Mouse (Mus musculus) limb, embryonic 13.5 days (tissue): ENCODE results near the gene Anxa4. TPM values are rescaled to one million over a fixed set of nuclear protein-coding genes. Genes with fewer than 3 reads are reported as not detected.

Source experiments
- ATAC-seq: fragments of 200-750 bp; cut with Nextera tagmentation; 2 replicates; pipeline ENCODE4 v1.8.0; 2017; ENCODE audit warnings: low read depth, moderate number of reproducible peaks, moderate TSS enrichment; ENCODE audit not compliant: low FRiP score
- H3K27ac ChIP-seq: fragments of 300-500 bp; sonication (generic); 2 replicates; pipeline ENCODE4 v1.5.1; 2015; ENCODE audit warnings: inconsistent platforms, mild to moderate bottlenecking, moderate library complexity
- H3K27me3 ChIP-seq: fragments of 300-500 bp; sonication (generic); 2 replicates; pipeline ENCODE4 v1.6.1; 2015; ENCODE audit warnings: mild to moderate bottlenecking, inconsistent platforms
- H3K36me3 ChIP-seq: fragments of 300-500 bp; sonication (generic); 2 replicates; pipeline ENCODE4 v1.6.1; 2015; ENCODE audit warnings: inconsistent platforms, mild to moderate bottlenecking, moderate library complexity
- H3K4me1 ChIP-seq: fragments of 300-500 bp; sonication (generic); 2 replicates; pipeline ENCODE4 v1.6.1; 2015; ENCODE audit warnings: inconsistent platforms
- H3K4me2 ChIP-seq: fragments of 300-500 bp; sonication (generic); replicated peaks from 2 replicates; pipeline ENCODE4 v1.6.1; 2015; ENCODE audit warnings: inconsistent platforms, mild to moderate bottlenecking, moderate library complexity
- H3K4me3 ChIP-seq: fragments of 300-500 bp; sonication (generic); 2 replicates; pipeline ENCODE4 v1.5.1; 2015; ENCODE audit warnings: moderate library complexity, mild to moderate bottlenecking, inconsistent platforms
- H3K9ac ChIP-seq: fragments of 300-500 bp; sonication (generic); 2 replicates; pipeline ENCODE4 v1.6.1; 2015; ENCODE audit warnings: mild to moderate bottlenecking, inconsistent platforms
- H3K9me3 ChIP-seq: fragments of 300-500 bp; sonication (generic); 2 replicates; pipeline ENCODE4 v1.6.1; 2016; ENCODE audit warnings: inconsistent platforms
- WGBS: fragments of 180-500 bp; shearing (Covaris S2); methylation state at CpG from one replicate; pipeline ENCODE4 v1.1.7; 2015; 5-methylcytosine and 5-hydroxymethylcytosine counted together
- polyA plus RNA-seq: library from polyadenylated mRNA; unstranded; fragments of >200 nt; fragmentation: Nextera tagmentation; extraction: Ambion mirVana; gene quantifications from 2 replicates; pipeline ENCODE4 v1.2.1, GENCODE M21; 2015

The Anxa4 gene
- 30.4 and 31.5 TPM in 2 replicates for polyA plus RNA-seq

DNA sequence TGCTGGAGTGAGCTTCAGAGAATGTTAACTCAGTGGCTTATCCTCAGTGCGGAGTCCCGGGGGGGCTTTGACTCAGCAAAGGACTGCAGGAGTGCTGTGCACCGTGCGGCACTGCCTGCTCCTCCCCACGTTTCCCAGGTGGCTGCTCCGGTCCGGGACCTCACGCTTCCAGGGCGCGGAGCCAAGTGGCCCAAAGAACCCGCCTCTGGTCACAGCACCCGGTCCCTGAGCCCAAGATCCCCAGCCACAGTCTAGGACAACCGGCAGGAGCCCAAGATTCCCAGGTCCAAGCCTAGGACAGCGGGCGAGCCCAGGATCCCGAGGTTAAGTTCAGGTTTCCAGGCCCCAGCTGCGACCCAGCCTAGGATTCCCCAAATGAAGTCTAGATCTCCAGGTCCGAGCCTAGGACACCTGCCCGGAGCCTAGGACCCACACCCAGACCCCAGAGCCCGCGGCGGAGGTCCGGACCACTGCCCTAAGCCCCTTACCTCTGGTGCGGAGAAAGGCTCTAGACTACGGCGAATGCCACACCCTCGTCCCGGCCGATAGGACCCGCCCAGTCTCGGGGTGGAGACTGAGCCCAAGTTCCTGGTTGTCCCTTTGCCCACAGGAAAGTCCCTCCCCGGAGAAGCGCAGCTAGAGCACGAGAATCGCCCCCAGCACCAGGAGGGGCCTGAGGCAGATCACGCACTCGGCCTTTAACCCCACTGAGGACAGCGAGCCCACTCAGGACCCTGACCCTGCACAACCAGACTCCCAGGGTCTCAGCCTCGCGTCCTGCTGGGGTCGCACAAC, at the start of gene Anxa4:
Anxa4 (minus strand) TSS at position 564 of the 795 bp plus-strand sequence.
- peaks cover 11% of the 10 kb centered on the region for H3K4me1 ChIP-seq
- no peaks in the 10 kb centered on the region for H3K36me3 ChIP-seq
- no peaks in the 10 kb centered on the region for H3K9me3 ChIP-seq
- peak; percentile 87 for ATAC-seq
- peak within 1 kb of the TSS; percentile 79 for H3K9ac ChIP-seq
- peak within 1 kb of the TSS; percentile 95 for H3K4me2 ChIP-seq
- WGBS, result under 1% methylated on average over 41 of the region's 41 CpGs
- peak within 1 kb of the TSS; percentile 71 for H3K4me3 ChIP-seq
- H3K27me3 ChIP-seq, result peaks cover 53% of the 10 kb centered on the region
- no peak within 1 kb of the TSS for H3K27ac ChIP-seq

DNA sequence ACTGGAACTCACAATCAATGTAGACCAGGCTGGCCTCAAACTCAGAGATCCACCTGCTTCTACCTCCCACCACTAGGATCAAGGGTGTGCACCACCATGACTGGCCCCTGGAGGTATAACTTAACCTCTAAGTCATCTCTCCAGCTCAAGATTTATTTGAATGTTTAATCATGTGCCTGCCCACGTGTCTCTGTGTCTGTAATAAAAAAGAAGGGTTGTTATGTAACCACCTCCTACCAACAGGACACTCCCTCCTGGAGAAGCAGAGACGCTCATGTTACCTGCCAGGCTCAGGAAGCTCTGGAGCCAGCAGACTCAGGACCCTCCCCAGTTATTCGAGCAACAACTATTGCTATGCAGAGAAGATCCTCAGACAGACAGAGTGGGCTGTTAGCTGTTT, 48.6 kb upstream of the Anxa4 start:
- 49% methylated on average over 3 of the region's 3 CpGs for WGBS
- Histone ChIP-seq H3K4me1 (no peaks in the 10 kb centered on the region), H3K27me3 (no peaks in the 10 kb centered on the region), H3K36me3 (no peaks in the 10 kb centered on the region), H3K4me2 (no peak overlapping the region), H3K27ac (no peak overlapping the region), H3K4me3 (no peak overlapping the region), H3K9me3 (no peaks in the 10 kb centered on the region), H3K9ac (no peak overlapping the region)
- ATAC-seq, result no peak

DNA sequence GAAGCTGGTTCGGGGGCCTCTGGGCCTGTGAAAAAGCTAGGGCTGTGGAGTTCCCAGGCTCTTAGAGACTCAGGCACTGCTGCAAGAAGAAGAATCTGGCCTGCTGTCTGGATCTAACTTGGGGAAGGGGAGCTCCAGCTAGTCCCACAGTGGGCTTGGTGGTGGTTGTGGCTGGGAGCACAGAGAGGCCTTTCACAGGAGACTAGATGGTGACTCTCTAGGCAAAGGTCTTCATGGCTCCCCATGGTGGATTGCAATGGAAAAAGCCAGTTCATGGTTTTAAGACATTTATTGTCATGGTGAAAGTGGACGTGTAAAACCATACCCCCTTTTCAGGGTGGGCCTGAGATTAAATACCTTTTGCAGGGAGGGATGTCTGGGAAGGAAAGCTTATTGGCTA, 45.7 kb upstream of the Anxa4 start:
- no peaks in the 10 kb centered on the region for H3K36me3 ChIP-seq
- no peak overlapping the region for H3K4me3 ChIP-seq
- ATAC-seq, result no peak
- WGBS, result 51% methylated on average over 2 of the region's 2 CpGs
- H3K27me3 ChIP-seq, result no peaks in the 10 kb centered on the region
- H3K9me3 ChIP-seq, result no peaks in the 10 kb centered on the region
- H3K9ac ChIP-seq, result no peak overlapping the region
- no peaks in the 10 kb centered on the region for H3K4me1 ChIP-seq
- no peak overlapping the region for H3K4me2 ChIP-seq
- H3K27ac ChIP-seq, result no peak overlapping the region

DNA sequence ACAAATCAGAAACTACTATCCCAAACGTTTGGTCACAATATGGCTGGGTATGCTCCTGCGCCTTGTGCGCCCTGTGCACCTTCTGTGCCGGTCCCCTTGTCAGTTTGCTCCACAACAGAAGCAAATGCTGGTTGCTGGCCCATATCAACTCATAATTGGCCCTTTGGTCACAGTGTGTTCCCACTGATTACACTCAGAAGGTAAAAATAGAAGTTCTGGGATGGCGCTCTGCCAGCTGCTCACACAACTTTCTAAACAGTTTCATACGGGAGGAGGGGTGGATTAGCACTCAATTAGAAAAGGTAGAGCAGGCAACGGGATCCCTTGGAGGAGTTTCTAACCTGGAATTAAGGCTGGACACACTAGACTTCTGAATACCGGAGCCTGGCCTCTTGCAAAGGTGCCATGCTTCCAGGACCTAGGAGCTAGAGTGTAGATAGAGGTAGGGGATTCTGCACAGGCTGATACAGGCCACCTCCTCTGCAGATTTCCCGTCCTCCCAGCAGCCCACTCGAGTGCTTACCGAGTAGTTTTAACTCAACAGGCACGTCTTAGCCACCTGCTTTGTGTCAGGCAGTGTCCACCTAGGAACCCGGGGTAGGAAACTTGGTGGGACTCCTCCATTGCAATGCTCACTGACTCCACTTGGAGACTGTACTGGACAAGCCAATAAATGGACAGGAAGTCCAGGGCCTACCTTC, 39.6 kb upstream of the Anxa4 start:
- Histone ChIP-seq H3K4me3 (no peak overlapping the region), H3K27ac (no peak overlapping the region), H3K4me2 (no peak overlapping the region), H3K27me3 (no peaks in the 10 kb centered on the region), H3K9ac (no peak overlapping the region), H3K36me3 (no peaks in the 10 kb centered on the region), H3K4me1 (peaks cover 6% of the 10 kb centered on the region; the same call in 1 of the 2 replicates), H3K9me3 (no peaks in the 10 kb centered on the region)
- 67% methylated on average over 13 of the region's 13 CpGs for WGBS
- ATAC-seq, result no peak

DNA sequence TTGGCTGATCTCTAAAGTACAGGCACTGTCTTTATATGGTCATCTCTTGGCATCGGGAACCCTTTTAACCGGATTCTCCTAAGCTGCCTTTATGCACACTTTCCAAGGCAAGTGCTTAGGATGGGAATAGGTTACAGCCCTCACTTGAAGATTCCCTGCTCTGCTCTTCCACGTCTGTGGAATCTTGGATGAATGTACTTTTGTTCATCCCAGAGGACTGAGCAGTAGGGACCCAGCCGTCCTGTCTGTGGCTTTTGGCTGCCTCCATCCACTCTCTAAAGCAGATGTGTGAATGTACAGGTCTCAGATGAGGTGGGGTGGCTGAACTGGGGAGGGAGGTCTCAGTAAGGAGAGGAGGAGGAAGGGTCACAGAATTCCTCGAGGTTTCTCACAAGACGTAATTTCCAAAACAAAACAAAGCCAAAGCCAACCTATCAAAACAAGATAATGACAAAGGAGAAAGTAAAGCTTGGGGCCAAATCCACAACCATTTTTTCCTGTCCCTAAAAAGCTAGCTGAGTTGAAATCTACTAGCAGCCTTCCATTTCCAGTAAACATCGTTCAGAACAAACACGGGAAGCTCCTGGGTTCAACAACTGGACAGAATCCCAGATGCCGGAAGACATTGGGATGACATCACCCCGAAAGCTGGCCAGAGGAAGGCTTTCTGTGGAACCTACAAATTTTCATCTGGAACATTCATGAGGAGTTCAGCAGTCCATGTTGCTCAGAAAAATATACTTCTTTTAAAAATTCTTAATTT, 37.5 kb upstream of the Anxa4 start:
- no peak overlapping the region for H3K4me3 ChIP-seq
- peak; percentile 40; the same call in 1 of the 2 replicates for ATAC-seq
- H3K27ac ChIP-seq, result no peak overlapping the region; the same call in 1 of the 2 replicates
- H3K27me3 ChIP-seq, result no peaks in the 10 kb centered on the region
- H3K9me3 ChIP-seq, result no peaks in the 10 kb centered on the region
- H3K36me3 ChIP-seq, result no peaks in the 10 kb centered on the region
- WGBS, result 66% methylated on average over 10 of the region's 10 CpGs
- H3K4me1 ChIP-seq, result peaks cover 6% of the 10 kb centered on the region; the same call in 1 of the 2 replicates
- H3K4me2 ChIP-seq, result no peak overlapping the region
- no peak overlapping the region for H3K9ac ChIP-seq

DNA sequence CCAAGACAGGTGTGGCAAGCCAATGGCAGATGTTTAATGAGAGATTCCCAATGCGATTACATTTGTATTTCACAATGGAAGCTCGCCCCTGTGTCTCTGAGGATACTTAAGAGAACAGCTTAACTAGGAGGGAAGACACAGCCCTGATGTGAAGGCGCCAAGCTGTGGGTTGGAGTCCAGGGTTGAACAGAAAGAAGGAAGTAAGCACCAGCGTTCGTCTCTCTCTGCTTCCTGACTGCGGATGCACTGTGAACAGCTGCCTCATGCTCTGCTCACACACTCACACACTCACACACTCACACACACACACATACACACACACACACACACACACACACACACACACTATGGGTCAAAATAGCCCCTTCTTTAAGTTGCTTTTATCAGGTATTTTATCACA, 36.4 kb upstream of the Anxa4 start:
- Histone ChIP-seq H3K9me3 (no peaks in the 10 kb centered on the region), H3K9ac (no peak overlapping the region), H3K27me3 (no peaks in the 10 kb centered on the region), H3K4me3 (no peak overlapping the region), H3K36me3 (no peaks in the 10 kb centered on the region), H3K4me2 (no peak overlapping the region), H3K27ac (no peak overlapping the region), H3K4me1 (peaks cover 6% of the 10 kb centered on the region; the same call in 1 of the 2 replicates)
- 82% methylated on average over 6 of the region's 6 CpGs for WGBS
- no peak for ATAC-seq

DNA sequence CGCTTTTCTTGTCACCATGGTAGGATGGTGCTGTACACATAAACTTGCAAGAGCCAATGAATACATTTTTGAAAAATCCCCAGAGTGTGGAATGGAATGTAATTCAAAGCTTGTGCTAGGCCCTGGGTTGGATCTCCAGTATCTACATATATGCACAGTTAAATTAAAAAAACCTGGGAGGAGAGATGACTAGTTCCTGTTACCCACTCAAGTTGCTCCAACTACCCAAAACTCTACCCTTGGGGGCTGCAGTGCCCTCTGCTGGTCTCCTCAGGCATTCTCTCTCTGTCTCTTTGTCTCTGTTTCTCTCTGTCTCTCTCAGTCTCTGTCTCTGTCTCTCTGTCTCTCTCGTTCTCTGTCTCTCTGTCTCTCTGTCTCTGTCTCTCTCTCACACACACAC, 34.0 kb upstream of the Anxa4 start:
- no peak overlapping the region for H3K4me3 ChIP-seq
- H3K36me3 ChIP-seq, result no peaks in the 10 kb centered on the region
- H3K27me3 ChIP-seq, result peaks cover 12% of the 10 kb centered on the region
- H3K4me1 ChIP-seq, result peaks cover 8% of the 10 kb centered on the region
- H3K4me2 ChIP-seq, result no peak overlapping the region
- H3K27ac ChIP-seq, result no peak overlapping the region
- H3K9ac ChIP-seq, result no peak overlapping the region
- no peak for ATAC-seq
- 81% methylated on average over 2 of the region's 2 CpGs for whole genome bisulfite sequencing
- H3K9me3 ChIP-seq, result no peaks in the 10 kb centered on the region

DNA sequence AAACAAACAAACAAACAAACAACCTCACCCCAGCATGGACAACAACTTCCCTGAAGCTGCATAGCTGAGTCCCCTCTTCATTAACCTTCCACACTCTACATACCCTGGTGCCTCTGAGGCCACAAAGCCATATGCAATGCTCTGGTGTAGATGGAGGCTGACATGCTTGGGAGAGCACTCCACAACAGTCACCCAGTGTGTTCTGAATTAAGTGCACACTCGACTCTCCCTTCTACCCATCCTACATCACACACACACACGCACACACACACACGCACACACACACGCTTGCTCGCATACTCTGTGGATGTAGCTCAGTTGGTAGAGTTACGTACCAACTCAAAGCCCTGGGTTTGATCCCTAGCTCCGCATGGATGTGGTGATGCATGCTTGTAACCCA, 31.0 kb upstream of the Anxa4 start:
- no peaks in the 10 kb centered on the region for H3K9me3 ChIP-seq
- peaks cover 12% of the 10 kb centered on the region for H3K4me1 ChIP-seq
- WGBS, result 90% methylated on average over 7 of the region's 7 CpGs
- no peak overlapping the region for H3K27ac ChIP-seq
- peaks cover 12% of the 10 kb centered on the region for H3K27me3 ChIP-seq
- H3K36me3 ChIP-seq, result no peaks in the 10 kb centered on the region
- no peak overlapping the region for H3K9ac ChIP-seq
- H3K4me2 ChIP-seq, result no peak overlapping the region
- no peak overlapping the region for H3K4me3 ChIP-seq
- no peak for ATAC-seq

DNA sequence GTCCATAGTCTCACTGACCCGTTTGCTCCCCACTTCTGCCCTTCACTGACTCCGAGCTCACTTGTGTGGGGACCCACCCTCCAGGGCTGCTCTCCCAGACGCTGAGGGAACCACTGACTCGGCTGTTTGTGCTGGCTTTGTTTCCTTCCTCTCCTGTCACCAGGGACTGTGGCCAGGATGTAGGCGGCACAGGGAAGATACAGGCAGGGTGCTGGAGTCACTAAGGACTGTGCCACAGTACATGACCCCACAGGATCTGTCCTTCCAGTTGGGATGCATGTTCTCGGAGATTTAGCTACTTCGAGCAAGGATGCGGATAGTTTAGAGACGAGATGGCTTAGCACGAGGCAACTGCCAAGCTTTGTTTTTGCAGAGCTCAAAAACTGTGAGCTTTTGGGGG, 30.4 kb upstream of the Anxa4 start:
- 48% methylated on average over 10 of the region's 10 CpGs for WGBS
- no peak for ATAC-seq

DNA sequence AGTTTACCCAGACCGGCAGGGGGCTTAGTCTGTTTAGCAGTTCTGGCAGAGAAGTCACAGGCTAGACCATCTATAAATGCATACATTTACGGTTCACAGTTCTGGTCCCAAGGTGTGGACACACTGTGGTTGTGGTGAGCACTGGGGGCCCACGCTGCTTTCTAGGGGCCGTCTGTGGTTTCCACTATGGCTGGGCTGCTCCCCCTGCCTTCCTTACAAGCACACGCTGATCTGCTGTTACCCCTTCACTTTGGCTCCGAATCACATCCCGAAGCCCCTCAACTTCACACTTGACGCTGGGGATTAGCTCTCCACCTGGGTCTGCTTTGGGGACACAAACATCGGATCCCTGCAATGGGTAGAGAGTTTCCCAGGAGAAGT, 29.7 kb upstream of the Anxa4 start:
- Histone ChIP-seq H3K27me3 (peaks cover 12% of the 10 kb centered on the region), H3K36me3 (no peaks in the 10 kb centered on the region), H3K4me2 (peak overlapping the region; percentile 60), H3K9me3 (no peaks in the 10 kb centered on the region), H3K4me3 (peak overlapping the region; percentile 24; the same call in 1 of the 2 replicates), H3K27ac (no peak overlapping the region), H3K9ac (0 out of 2 replicates have a peak overlapping the region, but pooled peaks have one; percentile 51), H3K4me1 (peaks cover 12% of the 10 kb centered on the region)
- no peak for ATAC-seq
- WGBS, result 29% methylated on average over 9 of the region's 9 CpGs

More for the DNA sequence above, 30.4 kb upstream of the Anxa4 start:
- no peaks in the 10 kb centered on the region for H3K9me3 ChIP-seq
- H3K27ac ChIP-seq, result no peak overlapping the region
- no peak overlapping the region for H3K9ac ChIP-seq
- no peak overlapping the region for H3K4me3 ChIP-seq
- H3K4me2 ChIP-seq, result no peak overlapping the region
- H3K4me1 ChIP-seq, result peaks cover 12% of the 10 kb centered on the region
- no peaks in the 10 kb centered on the region for H3K36me3 ChIP-seq
- H3K27me3 ChIP-seq, result peaks cover 12% of the 10 kb centered on the region

DNA sequence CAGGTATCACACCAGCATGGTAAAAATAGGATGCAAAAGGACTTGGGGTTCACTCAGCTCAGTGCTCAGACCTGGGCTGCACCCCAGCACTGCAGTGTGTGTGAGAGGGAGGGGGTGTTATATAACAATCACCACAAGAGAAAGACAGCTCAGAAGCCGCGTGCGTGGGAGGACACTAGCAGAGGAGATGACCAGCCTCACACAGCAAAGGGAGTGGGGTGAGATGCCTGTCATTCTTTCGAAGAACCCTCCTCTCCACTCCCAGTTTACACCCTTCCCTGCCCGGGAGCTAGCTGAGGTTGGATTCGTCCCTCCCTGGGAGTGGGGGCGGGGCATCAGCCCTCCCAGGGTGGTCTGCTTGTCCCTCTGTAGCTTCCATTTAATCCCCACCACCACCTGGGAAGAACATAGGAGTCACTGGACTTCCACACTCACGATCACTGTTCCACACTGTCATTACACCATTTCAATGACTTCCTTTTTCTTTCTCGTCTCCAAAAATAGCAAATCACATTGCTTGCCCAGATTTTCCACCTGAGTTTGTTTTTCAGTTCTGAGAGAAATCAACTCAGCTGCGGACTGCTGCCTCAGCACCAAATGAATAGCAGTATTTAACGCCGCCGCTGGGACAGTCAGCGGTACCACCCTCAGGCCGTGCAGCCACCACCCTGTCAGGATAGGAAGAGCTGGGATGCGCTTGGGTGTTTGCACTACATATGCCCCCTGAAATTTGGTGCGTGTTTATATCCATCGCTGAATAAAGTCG, 29.1 kb upstream of the Anxa4 start:
- H3K27me3 ChIP-seq, result peaks cover 12% of the 10 kb centered on the region
- peak overlapping the region; percentile 60 for H3K4me2 ChIP-seq
- H3K36me3 ChIP-seq, result no peaks in the 10 kb centered on the region
- H3K4me1 ChIP-seq, result peaks cover 12% of the 10 kb centered on the region
- no peak overlapping the region for H3K27ac ChIP-seq
- 3% methylated on average over 19 of the region's 19 CpGs for WGBS
- peak overlapping the region; percentile 24 for H3K4me3 ChIP-seq
- peak; percentile 32; the same call in 1 of the 2 replicates for ATAC-seq
- H3K9ac ChIP-seq, result peak overlapping the region; percentile 51
- H3K9me3 ChIP-seq, result no peaks in the 10 kb centered on the region
